Mouse (Mus musculus) ES-Bruce4 (cell line): ENCODE results near the gene Rdh14. TPM values are rescaled to one million over a fixed set of nuclear protein-coding genes. Genes with fewer than 3 reads are reported as not detected.
A peak's percentile ranks its signal among the peaks of the same experiment; 100 is the strongest.

Experiments
- H3K27ac ChIP-seq: 2 replicates; pipeline ENCODE4 v1.5.1; 2012; ENCODE audit warnings: low read length, inconsistent platforms; ENCODE audit not compliant: insufficient read depth
- H3K27me3 ChIP-seq: 2 replicates; pipeline ENCODE4 v1.6.1; 2012; ENCODE audit warnings: mild to moderate bottlenecking, low read length, inconsistent platforms; ENCODE audit not compliant: control insufficient read depth, poor library complexity, insufficient read depth, severe bottlenecking
- H3K36me3 ChIP-seq: 2 replicates; pipeline ENCODE4 v1.6.1; 2012; ENCODE audit warnings: inconsistent platforms, mild to moderate bottlenecking, low read length, moderate library complexity; ENCODE audit not compliant: control insufficient read depth, poor library complexity, insufficient read depth, severe bottlenecking
- H3K4me1 ChIP-seq: one replicate; pipeline ENCODE4 v1.8.1; 2011; ENCODE audit warnings: low read length; ENCODE audit not compliant: control insufficient read depth, insufficient read depth
- H3K4me3 ChIP-seq: 2 replicates; pipeline ENCODE4 v1.5.1; 2011; ENCODE audit warnings: low read depth, mild to moderate bottlenecking, low read length
- H3K9ac ChIP-seq: 2 replicates; pipeline ENCODE4 v1.6.1; 2012; ENCODE audit warnings: low read depth, mild to moderate bottlenecking, inconsistent platforms; ENCODE audit not compliant: poor library complexity, severe bottlenecking
- H3K9me3 ChIP-seq: replicated peaks from 2 replicates; pipeline ENCODE4 v1.6.1; 2012; ENCODE audit warnings: mild to moderate bottlenecking, low read length, inconsistent platforms; ENCODE audit not compliant: control insufficient read depth, poor library complexity, insufficient read depth, severe bottlenecking
- CTCF ChIP-seq: IDR thresholded peaks from one replicate; pipeline ENCODE4 v1.8.1; 2011; ENCODE audit warnings: low read depth, low read length
- EP300 ChIP-seq: IDR thresholded peaks from 2 replicates; pipeline ENCODE4 v1.6.1; 2011; ENCODE audit warnings: low read depth, low read length; ENCODE audit not compliant: insufficient read depth
- POLR2A ChIP-seq: IDR thresholded peaks from one replicate; pipeline ENCODE4 v1.8.1; 2011; ENCODE audit warnings: low read length; ENCODE audit not compliant: insufficient read depth
- polyA plus RNA-seq: library from polyadenylated mRNA; stranded (reverse); fragments of >200 nt; gene quantifications from 2 replicates; pipeline ENCODE4 v1.2.4, GENCODE M21; 2011; ENCODE audit warnings: low read depth; ENCODE audit not compliant: missing spikeins, insufficient read depth, insufficient read length

Gene Rdh14
- polyA plus RNA-seq, 1 experiment: 8.4 TPM

DNA sequence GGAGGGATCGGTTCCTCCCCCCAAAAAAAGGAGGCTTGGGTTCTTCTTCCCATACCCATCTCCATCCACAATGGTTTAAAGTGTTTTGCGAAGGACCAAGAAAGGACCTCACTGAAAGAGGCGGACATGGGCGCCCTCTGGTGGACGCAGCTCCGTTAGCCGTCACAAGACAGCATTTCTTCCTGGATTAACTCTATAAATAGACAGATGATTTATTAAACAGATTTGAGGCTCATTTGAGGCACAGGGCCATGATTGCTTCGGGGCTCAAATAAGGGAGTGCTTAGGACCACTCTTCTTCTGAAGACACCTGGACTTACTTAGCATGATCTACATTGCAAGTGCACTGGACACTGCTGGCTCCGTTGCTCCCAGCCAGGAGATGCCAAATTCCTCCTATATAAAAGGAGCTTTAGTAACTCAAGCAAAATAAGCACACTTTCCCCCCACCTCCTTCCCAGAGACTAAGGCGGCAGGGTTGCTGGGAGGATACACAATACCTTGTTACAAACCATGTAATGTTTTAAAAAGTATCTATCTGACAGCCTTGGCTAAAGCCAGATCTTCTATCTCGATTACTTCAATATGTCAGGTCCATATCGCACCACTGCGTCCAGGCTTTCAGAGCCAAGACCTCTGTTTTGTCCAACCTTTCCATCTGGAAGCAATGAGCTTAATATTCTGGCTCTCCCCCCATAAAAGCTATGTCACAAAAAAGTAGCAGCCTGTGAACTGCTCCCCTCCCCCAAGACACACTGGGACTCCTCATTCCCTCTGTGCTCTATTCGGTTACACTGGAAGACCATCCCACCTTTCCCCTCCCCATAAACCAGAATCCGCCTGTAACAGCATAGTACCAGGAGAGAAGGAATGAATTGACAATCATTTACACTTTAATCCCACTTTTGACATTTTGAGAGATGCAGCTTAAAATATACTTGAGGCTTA lies 47.8 kb downstream of the Rdh14 start:
- no peak overlapping the region for H3K9ac ChIP-seq
- no peaks in the 10 kb centered on the region for H3K4me1 ChIP-seq
- H3K27ac ChIP-seq: no peak overlapping the region
- H3K36me3 ChIP-seq: no peaks in the 10 kb centered on the region
- H3K27me3 ChIP-seq: no peaks in the 10 kb centered on the region
- no peak overlapping the region for H3K4me3 ChIP-seq
- no peak for TF ChIP-seq EP300
- TF ChIP-seq CTCF: peak; percentile 78
- H3K9me3 ChIP-seq: no peaks in the 10 kb centered on the region

DNA sequence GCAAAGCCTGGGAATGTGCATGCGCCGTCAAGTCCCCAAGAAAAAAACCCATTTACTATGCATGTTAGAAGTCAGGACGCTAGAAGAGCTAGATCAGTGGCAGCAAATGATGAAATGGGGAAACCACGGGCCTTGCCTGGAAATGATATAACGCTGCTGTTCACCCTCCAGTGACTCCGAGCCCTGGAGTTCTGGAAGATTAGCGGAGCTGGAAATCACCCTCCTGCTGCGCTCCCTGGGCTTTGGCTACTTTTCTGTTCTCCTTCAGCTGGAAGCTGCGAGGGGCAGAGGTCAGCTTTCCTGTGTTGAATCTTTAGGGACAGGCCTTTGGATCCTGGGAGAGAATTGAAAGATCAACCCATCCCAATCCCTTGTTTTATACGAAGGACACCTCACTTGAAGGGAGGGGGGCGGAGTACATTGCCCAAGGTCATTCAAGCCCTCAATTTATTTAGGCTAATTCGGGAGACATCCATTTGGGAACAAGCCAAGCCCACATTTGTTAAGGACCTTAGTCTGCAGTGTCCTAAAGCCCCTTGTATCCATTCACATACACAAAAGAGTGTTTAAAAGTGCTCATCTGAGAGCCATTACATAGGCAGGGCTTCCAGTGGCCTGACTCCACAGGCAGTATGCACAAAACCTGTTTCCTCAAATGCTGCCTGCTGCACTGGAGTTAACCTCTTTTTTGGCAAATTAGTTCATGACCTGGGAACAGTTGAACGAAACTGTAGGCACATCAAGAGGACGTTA lies 49.1 kb downstream of the Rdh14 start:
- TF ChIP-seq CTCF (no peak), EP300 (no peak), POLR2A (no peak)
- Histone ChIP-seq H3K9ac (no peak overlapping the region), H3K27ac (no peak overlapping the region), H3K9me3 (no peaks in the 10 kb centered on the region), H3K36me3 (no peaks in the 10 kb centered on the region), H3K27me3 (no peaks in the 10 kb centered on the region), H3K4me3 (no peak overlapping the region), H3K4me1 (no peaks in the 10 kb centered on the region)

Other genes starting within 250 kb of the Rdh14 start
- gene Nt5c1b, start 20.8 kb upstream of the Rdh14 start, polyA plus RNA-seq: not detected in 2 replicates